Comparison of ENCODE assay signal across 26 mouse cellular contexts in the genomic region with DNA sequence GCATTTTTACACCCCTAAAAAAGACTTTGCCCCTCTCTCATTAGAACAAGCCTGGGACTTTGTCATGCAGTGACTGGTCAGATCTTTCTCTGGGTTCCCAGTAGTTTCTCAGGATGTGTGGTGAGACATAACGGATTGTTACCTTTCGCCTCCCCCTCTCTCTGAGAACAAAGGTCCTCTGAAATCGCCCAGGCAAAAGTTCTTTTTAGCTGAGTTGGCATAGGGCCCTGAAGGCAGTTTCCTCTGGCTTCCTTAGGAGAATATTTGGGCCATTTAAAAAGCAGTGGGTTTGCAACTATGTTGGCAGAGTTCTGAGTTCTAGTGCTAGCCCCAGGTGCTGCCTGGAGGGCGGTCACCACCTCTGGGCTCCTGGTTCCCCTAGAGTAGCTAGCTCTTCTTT. TPM values are rescaled to one million over a fixed set of nuclear protein-coding genes. Genes with fewer than 3 reads are reported as not detected.
DNase-seq lines count a peak whose midpoint lies in the region; TF ChIP-seq lines count a peak whose summit lies in the region.
"Had no signal": no experiment of that assay in that cellular context is flagged by ENCODE, and none has a peak within 500 bp of the region (broad histone marks: within the 10 kb centered on the region; RNA-seq: fewer than 3 reads in every experiment).

No protein-coding gene starts in this region.

- H3K27me3 ChIP-seq in thymus, adult 2 months (ENCODE audit: control insufficient read depth, insufficient read depth, low read length): no peaks in the 10 kb centered on the region
- H3K27me3 ChIP-seq: forebrain, embryonic 13.5 days; heart, embryonic 13.5 days; intestine, embryonic 15.5 days; limb, embryonic 12.5 days; liver, embryonic 15.5 days; Patski; stomach, embryonic 15.5 days had no signal

- peaks cover 5% of the 10 kb centered on the region for H3K36me3 ChIP-seq in thymus, adult 2 months (ENCODE audit: control insufficient read depth, insufficient read depth, low read length)
- H3K36me3 ChIP-seq: G1E; heart, embryonic 13.5 days; intestine, embryonic 15.5 days; limb, embryonic 12.5 days; liver, embryonic 15.5 days; stomach, embryonic 15.5 days had no signal

- TF ChIP-seq CTCF in thymus, adult 2 months (IDR thresholded peaks at IDR 0.05; ENCODE audit: borderline replicate concordance, control insufficient read depth, extremely low read depth, insufficient read depth, low read length, poor library complexity): no peak

- WGBS in thymus, adult 2 months: 52% methylated on average over 4 of the region's 4 CpGs

- H3K4me3 ChIP-seq in thymus, adult 2 months (ENCODE audit: control insufficient read depth, insufficient read depth, low read length): no peak overlapping the region
- H3K4me3 ChIP-seq: forebrain, embryonic 13.5 days; heart, embryonic 13.5 days; intestine, embryonic 15.5 days; limb, embryonic 12.5 days; liver, embryonic 15.5 days; stomach, embryonic 15.5 days had no signal

- 0 out of 2 replicates have a peak overlapping the region, but pooled peaks have one; percentile 45 for H3K27ac ChIP-seq in thymus, adult 2 months (ENCODE audit: control insufficient read depth, insufficient read depth, low read length)
- H3K27ac ChIP-seq: forebrain, embryonic 13.5 days; intestine, embryonic 15.5 days; limb, embryonic 12.5 days; liver, embryonic 15.5 days; stomach, embryonic 15.5 days had no signal

- intact Hi-C loops in left cerebral cortex, postnatal 4 days (cut with DNase I): no loop called here

- H3K4me1 ChIP-seq in thymus, adult 2 months (replicated peaks; ENCODE audit: control insufficient read depth, insufficient read depth, low read length): peaks cover 27% of the 10 kb centered on the region

- peak; percentile 47 for DNase-seq in kidney, adult 11 months
- DNase-seq in kidney, postnatal 4 days: no peak
- no peak for DNase-seq in thymus, adult 2 months
- DNase-seq in thymus, postnatal 4 days: no peak
- DNase-seq in kidney, adult 9 months: peak; percentile 73
- peak; percentile 62 to 66 for DNase-seq in kidney, postnatal 36 days
- DNase-seq in B cell, adult 2 months: no peak
- no peak for DNase-seq in left cerebral cortex, postnatal 4 days
- DNase-seq: adrenal gland, postnatal 25 days; cerebellum, adult 2 months; cerebellum, postnatal 25 days; gastrocnemius, postnatal 36 days; heart, postnatal 14 days; layer of hippocampus, adult 9-11 months; lung, embryonic 14.5 days; lung, postnatal 14 days; midbrain, embryonic 14.5 days; right cerebral cortex, postnatal 25 days had no signal

- no peak for TF ChIP-seq POLR2A in thymus, adult 2 months (IDR thresholded peaks at IDR 0.05; ENCODE audit: control insufficient read depth, extremely low read depth, insufficient read depth, low read length, poor library complexity)

RNA-seq across cellular contexts. Expression of a gene that starts 4.9 kb away (rescaled TPM):
- polyA plus RNA-seq in thymus, adult 2 months (2012; rRNA removed): 71.3 and 90.9 TPM in 2 replicates
- 10 to 100 TPM; 73.5 to 79.5 TPM for total RNA-seq in left cerebral cortex, postnatal 4 days (2021)

Comparison
In these comparisons a context has a peak if more than half of its experiments do, and no peak if none do; other contexts are left out.
1. DNase-seq: peak in kidney, adult 11 months (single experiment), kidney, adult 9 months (single experiment) and kidney, postnatal 36 days (2 of 2); none in kidney, postnatal 4 days (0 of 2), thymus, adult 2 months (single experiment), thymus, postnatal 4 days (single experiment), B cell, adult 2 months (0 of 2) and left cerebral cortex, postnatal 4 days (single experiment).